Mouse (Mus musculus) layer of hippocampus, postnatal 36 days (tissue): ENCODE results near the gene Pard3b. TPM values are rescaled to one million over a fixed set of nuclear protein-coding genes. Genes with fewer than 3 reads are reported as not detected.

ENCODE experiments used
- DNase-seq, 2 experiments: peaks; one replicate each; pipeline ENCODE4 v3.0.0; 2022
- total RNA-seq, 2 experiments: library from RNA; stranded (reverse); gene quantifications; 2 replicates each; pipeline ENCODE4 v1.2.3; 2021

Gene Pard3b
- total RNA-seq, 2 experiments from 2014 or later: 5.7 to 6.1 TPM

DNA sequence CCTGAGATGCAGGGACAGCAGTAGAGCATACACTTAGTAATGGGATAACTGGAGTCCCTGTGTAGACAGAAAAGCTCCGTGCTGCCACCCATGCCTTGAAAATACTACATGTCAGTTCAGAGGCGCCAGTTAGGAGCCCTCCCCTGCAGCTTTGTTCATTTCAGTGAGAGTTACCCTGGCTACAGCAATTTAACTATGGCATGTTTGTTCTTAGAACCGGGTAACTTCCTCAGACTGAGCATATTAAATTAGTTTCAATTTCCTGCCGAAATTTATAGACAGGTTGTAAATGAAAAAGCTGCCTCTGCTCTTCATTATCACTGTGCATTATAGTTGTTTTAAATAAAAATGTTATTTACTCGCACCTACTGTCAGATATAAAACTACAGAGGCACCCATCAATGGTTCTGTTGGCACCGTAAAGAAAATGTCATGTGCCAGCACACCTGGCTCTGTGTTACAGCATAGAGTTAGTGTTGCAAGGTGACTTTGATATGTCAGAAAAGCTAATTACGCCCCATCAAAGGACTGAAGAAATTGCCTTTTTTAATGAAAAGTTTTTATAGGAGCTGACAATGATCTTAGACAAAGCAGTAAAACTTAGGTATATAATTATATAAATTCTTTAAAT is 289.6 kb downstream of the Pard3b start:
- no peak for DNase-seq

DNA sequence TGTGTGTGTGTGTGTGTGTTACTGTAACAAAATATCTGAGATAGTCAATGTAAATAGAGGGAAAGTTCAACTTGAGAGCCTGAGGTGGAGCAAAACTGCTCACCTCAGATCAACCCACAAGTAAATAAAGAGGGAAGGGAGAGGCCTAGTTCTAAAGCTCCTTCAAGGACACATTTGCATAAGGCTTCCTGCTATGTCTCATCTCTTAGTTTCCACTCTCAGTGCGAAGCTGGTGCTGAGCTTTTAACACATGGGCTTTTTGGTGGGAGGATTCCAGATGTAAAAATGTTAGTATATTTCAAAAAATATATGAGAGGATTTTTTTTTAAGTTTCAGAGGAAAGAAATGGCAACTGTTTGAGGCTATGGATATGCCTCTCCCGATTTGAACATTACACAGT is 294.9 kb downstream of the Pard3b start:
- no peak for DNase-seq

DNA sequence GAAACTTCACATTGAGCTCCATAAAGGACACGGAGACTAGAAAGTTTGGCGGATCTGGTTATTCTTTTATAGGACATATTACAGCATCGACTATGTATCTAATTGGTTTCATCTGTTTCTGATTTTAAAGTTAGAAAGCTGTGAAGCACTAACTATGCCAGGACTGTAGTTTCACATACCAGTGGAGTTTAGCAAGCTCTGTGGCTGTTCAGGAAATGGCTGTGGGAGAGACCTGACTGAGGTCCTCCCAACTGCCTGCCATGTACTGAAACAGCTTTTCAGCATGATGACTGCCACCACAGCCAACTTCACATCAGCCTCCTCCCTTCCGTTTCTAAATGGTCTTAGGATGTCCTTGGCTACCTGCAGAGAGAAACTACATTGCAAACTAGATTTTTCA is 296.1 kb downstream of the Pard3b start:
- DNase-seq: no peak

DNA sequence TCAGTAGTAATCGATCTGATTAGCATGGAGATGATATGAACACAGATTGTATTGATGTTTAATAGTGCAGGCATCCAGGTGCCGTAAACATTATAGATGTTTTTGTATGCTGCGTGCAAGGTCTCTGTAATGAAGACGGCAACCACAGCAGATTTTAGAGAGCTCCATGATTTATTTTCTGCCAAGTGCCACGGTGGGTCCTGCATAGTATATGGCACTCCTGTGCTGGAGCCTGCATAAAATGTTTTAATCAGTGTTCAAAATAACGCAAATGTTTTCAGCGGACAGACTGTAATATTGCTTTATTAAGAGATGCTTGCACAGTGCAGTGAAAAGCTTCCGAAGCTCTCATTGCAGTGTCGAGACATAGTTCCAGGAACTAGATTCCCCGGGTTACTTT is 301.3 kb downstream of the Pard3b start:
- DNase-seq: no peak

DNA sequence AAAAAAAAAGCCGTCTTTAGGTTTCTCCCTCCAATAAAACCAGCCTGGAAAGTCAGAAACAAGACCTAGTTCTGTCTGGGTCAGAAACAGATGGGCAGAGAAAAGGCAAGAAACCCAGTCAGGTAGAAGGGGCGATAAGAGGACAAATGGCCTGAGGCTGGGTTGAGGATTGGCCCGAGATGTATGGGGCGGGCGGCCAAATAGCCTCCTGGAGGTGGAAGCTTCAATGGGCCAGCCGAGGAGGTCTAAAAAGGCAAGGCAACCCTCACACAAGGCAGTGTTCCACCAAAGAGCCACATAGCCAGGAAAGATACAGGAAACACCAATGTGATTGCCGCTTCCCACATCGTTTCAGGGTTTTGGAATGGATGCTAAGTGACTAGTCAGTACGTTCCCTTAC is 322.9 kb downstream of the Pard3b start:
- no peak for DNase-seq

DNA sequence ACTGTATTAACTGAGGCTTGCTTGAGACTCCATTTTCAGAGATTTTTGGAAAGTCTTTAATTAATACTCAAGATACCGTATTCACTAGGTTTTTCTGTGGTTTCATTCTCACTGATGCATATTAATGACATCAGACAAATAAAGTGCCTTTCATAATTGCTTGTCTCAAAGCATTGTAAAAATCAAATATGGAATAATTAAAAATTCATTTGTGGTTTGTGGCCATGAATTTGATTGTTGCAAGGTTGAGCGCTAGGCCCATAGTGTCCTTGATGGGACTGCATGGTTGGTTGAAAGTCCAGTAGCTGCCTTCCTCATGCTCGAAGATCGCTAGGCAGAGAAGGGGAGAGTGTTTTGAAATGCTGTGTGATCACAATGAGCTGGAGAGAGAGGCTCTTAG is 323.9 kb downstream of the Pard3b start:
- no peak for DNase-seq

DNA sequence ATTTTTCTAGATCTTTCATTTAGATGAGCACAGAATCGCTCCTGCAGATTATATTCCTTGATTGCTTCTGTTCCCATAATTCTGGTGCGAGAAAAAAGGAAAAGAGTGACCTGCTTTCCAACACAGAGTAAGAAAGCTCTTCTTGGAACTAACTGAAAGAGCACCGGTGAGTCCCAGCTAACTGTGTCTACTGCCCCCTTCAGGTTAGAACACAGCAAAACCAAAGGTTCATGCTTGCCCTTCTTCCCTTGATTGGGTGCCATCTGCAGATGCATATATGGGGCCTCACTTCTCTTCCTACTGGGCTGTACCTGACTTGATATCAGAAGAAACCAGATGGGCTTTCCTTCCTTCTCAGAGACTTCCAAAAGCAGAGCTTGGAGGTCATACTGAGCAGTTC is 328.5 kb downstream of the Pard3b start:
- DNase-seq: no peak

DNA sequence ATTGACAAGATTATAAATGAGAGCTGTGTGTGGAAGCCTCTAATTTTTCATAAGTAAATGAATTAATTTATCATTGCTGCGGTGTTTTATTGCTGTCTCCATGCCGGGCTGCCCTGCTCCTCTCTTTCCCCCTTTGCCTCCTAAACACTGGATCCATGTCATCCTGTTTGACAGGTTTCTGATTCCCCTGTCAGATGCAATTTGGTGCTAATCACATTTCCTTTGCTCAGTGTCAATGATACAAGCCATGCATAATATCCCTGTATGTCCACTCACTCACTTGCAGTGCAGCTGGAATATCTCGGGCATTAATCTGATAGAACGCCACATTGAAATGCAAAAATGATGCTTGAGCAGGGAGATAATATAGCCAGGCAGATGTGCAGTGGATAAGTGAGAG is 329.2 kb downstream of the Pard3b start:
- no peak for DNase-seq

DNA sequence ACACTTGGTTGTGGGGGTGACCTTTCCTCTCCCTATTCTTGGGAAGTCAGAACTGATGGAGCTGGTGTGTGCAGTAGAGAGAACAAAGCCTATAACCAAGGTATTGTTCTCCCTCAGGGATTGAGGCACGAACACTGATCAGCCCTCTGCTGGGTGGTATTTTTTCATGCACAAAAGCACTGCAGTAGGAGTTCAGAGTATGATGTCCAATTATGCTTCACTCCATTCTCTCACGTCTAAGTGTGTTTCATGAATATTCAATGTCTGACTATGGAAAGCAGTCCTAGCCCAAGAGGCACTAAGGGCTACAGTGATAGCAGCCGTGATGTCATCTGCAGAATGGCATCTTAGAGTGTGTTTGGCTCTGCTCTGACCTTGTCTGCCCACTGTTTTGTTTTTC is 359.1 kb downstream of the Pard3b start:
- no peak for DNase-seq

DNA sequence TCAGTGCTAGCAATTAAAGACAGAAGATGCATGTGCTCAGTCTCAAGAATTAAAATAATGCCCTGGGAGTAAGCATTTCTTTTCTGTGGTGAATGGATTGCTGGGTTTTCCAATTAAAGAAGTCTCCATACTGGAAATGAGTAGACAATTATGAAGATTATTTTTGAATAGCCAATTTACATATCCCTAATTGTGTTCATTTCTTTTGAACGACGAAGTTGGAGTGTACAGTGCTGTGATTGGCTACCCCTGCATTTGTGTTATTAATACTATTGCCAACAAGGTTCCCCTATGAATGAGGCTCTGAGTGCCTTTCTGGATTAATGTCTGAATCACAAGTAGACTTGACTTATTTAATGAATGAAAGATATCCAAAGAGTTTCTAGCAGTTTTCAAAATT is 370.2 kb downstream of the Pard3b start:
- DNase-seq: no peak

DNA sequence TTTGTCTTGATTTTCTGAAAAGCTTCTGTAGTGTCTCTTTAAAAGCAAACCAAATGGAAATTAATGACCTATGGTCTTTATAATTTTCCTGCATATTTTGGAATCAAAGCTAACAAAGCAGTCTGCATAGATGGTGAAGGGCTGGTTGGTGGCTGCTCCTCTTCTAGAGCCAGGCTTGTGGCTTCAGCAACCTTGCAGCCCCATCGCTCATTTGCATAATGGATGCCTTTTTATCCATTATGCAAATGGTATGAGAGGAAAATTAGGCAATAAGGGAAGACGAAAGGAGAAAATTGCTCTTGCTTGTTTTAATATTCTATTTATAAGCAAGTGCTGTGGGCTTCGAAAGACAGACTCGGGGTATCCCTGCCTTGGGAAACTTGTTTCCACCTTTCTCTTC is 373.1 kb downstream of the Pard3b start:
- no peak for DNase-seq

DNA sequence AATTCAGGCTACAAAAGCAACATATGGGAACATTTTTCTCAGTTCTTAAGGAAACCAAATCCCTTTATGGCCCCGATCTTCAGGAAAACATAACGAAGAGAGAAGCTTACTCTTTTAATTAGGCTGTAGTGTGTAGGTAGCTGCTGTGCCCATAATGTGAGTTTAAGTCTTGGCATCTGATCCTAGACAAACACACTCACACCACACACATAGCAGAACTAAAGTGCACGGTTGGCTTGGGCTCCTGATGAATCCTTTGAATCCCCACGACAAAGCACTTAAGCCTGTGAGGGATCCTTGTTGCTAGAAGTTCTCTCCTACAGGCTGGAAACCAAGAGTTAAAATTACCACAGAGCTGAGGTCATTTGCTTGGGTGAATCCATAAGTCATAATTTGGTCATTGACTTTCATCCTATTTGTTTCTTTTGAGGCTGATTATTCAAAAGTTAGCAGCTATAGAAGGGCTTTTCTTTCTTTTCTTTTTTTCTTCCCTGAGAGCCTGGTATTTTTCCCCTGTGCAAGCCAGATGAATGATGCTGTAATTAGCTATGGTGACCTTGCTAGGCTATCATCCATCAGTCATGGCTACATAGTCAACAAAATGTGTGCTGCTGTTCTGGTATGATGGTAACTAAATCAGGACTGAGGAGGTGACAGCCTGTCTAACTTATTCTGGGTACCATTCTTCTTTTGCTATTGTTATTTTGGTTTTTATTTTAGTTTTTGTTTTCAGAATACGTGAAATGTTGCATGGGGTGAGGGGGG is 378.1 kb downstream of the Pard3b start:
- DNase-seq: no peak

DNA sequence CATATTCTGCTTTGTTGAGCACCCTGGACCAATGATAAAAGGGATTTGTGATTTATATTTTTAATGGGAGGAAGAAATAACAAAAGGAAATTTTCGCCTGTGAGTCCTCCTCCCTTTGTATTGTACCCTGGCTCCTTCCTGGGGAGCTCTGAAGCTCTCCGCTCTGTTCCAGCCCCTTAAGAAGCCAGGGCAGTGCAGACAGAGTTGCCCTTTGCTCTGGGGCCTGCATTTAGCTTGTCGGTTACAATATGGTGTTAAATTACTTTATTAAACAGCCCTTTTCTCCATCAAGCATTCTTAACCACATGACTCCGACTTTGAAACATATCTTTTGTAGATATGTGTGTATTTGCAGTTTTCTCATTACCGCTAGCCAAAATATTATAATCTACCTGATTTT is 379.7 kb downstream of the Pard3b start:
- DNase-seq: no peak

DNA sequence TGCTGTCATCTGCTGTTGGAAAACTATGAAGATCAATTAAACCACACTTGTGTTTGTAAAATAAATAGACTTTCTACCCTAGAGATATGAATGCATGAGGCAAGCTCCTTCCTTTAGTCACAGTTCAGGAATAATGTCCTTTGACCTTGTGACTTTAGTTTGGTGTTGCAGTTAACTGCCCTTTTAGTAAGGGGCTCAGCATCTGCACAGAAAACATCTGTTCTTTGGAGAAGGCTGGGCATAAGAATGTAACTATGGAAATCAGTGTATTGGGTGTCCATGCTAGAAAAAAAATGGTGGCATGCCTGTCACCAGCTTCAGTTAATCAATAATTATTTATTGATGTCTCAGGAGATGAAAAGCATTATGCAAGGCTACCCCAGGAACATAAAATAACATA is 381.1 kb downstream of the Pard3b start:
- DNase-seq: no peak

DNA sequence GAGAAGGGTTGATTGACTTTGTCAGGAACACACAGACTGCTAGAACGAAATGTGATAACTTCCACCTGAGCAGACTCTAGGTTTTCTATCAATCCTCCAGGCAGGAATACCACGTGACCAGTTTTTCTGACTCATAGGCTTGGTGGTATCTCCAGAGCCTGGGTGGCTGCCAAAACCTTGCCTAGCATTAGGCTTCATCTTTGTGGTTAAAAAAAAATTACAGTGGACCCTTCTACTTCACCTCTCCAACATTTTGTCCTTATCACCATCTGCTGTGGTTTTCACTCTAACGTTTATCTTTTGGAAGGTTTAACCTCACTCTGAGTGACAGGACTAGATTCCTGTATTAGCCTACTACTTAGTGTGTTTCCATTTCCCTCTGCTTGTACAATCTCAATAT is 403.1 kb downstream of the Pard3b start:
- no peak for DNase-seq

DNA sequence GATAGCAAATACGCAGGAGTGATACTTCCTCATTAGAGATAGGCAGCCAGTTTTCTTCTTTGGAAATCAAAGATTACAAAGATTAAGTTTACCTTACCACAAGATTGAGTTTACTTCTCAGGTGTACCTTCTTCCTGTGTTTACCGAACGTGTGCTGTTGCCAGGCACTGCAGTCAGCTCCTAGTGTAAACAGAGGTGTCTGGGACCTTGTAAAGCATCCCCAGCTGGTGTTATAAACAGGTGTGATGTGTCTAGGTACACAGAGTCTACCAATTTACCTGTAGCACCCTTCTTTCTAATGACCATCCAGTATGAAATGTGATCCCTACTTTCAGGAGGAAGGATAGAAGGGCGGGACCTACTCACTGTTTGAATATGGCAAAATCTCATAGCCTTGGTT is 410.0 kb downstream of the Pard3b start:
- no peak for DNase-seq

DNA sequence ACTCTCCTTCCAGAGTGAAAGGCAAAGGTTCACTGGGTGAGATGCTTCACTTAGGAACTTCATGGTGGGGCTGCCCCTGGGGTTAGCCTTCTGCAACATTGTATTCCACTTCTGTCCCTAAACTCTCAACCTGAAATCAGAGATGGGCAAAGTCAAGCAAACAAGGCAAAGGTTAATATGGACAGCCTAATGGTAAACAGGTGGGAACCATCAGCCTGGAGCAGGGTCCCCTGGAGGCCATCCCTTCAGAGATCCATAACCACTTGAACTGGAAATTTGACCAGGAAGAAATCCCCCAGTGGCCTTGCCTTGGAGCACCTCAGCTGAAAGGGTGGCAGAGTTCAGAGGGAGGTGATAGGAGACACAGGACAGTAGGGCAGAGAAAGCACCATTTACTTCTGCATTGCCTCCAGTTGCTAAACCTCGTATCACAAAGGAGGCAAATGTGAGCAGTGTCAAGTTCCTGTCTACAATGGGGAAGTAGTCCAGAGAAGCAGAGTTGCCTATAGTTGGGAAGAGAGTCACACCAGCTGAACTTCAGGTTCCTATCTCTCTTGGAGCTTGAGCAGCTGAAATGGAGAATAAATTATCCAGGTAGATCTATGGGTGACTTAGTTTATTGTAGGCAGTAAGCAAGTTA is 412.7 kb downstream of the Pard3b start:
- DNase-seq: no peak

DNA sequence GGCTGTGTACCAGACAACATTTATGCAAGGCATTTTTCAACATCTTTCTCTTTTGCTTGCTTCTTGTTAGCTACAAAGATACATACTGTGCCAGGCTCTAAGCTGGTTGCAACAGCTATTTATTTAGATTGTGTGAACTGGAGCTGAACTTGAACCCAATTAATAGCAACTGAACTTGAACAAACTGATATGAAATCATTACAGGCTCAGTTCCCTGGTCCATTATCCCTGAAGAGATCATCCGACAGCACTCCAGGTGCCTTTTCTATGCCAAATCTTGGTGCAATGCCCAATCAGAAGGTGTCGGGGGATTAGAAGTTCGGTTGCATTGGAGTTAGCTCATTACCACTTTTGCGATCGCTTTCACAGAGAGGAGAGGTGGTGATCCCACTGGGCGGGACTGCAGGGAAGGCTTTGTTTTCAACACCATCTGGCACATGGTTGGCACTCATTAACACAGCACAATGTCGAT is 414.6 kb downstream of the Pard3b start:
- peak; percentile 10 to 13 for DNase-seq

DNA sequence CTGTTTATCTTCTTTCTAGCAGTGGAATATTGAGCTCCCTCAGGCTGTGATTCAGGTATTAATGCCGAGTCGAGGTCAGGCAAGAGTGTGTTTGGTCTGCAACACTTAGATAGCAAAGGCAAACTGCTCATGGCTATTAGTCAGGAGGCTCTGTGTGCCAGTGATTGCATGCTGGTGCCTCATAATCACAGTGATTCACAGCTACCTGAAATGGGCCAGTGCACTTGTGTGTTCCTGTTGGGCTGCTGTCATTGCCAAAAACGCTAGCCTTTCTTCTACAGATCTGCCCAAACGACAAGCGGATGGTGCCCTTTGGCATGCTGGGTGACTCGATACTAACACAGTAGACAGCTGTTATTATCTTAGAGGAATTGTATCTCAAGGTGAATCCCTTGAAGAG is 416.7 kb downstream of the Pard3b start:
- DNase-seq: no peak

DNA sequence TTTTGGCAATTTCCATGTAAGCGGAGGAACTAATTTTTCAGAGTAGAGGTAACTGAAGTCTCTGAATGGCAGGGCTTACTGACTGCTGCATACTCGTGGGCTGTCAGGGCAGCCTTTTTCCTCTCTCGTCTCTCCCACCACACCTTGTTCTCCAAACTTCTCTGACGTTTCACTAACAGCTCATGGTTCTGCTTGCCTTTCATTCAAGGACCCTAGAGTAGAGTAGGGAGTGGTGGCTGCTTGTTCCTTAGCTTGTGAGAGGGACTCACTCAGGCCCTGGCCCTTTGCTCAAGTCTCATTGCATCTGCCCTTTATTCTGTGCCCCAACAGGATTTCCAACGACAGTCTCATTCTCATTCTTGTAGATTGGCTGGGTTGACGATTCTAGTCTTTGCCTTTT is 432.0 kb downstream of the Pard3b start:
- DNase-seq: no peak

DNA sequence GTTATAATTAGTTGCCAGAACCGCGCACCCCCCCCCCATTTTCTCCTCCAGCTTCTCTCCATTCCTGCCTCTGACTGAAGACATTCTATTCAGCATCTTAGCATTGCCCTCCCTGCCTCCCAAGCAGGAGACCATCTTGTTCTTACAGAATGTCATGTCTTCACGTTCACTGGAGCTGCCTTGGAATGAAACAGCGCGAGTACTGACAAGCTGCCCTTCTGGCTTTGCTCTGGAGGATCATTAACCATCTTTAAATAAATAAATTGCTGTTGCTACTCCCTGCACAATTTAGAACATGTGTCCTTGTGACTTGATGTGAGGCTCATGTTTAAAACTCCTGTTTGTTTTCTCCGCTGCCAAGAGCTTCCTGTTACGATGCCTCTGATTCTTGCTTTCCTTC is 432.5 kb downstream of the Pard3b start:
- DNase-seq: no peak

DNA sequence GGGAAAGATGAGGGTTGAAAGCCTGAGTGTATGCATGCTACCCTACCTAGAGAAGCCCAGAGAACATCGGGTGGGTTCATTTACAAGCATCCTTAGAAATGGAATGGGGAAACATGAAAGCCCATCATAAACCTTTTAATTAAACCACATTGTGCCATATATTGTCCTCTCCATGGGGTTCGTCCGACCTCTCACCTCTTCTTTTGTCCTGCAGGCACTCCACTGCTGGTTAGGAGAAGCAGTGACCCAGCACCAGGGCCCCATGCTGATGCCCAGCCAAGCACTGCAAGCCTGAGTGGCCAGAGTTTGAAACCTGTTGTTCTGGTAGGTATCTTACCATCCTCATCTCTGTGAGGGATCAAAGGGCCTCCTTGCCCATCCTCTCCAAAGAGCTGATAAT is 437.5 kb downstream of the Pard3b start:
- DNase-seq: no peak

DNA sequence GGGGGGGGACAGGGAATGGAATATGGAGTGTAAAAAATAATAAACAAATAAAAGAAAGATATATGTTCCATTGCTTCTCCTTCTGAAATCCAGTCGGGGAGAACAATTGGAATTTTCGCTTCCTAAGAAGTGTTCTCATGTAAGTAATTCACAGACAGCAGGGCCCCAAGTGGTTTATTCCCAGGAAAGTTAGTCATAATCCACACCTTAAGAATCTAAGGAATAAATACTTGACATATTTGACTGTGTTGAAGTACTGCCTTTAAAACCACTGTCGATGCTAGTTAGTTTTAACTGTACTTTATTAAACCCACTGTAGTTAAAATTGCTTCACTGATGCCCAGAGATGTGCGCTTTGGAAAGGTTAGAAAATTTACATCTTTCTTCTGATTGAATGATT is 442.5 kb downstream of the Pard3b start:
- DNase-seq: no peak

DNA sequence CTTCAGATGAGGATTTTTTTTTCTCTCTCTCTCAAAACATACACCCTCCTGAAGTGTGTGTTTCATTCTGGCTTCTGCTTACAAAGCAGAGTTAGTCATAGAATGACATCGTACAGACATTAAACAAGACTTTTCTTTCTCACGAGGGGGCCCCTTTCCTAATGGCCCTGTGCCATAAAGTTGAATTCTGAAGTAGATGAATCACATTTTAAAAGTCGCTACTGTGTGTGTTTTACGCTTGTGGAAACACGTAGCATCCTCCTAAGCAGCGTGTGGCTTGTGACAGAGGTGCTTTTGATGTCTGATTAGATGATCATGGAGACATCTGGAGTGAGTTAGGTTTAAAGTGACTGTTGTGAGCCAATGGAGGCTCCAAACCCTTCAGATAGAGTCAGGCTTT is 447.4 kb downstream of the Pard3b start:
- no peak for DNase-seq
